ENCODE assay signal across 28 mouse cellular contexts in genomic region chr6:31134736-31135077, GRCm38 (mm10).
DNase-seq lines count a peak whose midpoint lies in the region; ATAC-seq and TF ChIP-seq lines count a peak whose summit lies in the region.
"Had no signal": no experiment of that assay in that cellular context is flagged by ENCODE, and none has a peak within 500 bp of the region (broad histone marks: within the 10 kb centered on the region; RNA-seq: fewer than 3 reads in every experiment).

No protein-coding gene starts in this region.

- H3K9me3 ChIP-seq in embryonic facial prominence, embryonic 12.5 days = no peaks in the 10 kb centered on the region
- H3K9me3 ChIP-seq in embryonic facial prominence, embryonic 10.5 days = peaks cover 3% of the 10 kb centered on the region; the same call in 1 of the 2 replicates
- H3K9me3 ChIP-seq in stomach, embryonic 15.5 days = no peaks in the 10 kb centered on the region
- H3K9me3 ChIP-seq: limb, embryonic 15.5 days; liver, embryonic 15.5 days had no signal

- 73% methylated on average over 8 of the region's 8 CpGs for WGBS in embryonic facial prominence, embryonic 12.5 days
- 86% methylated on average over 8 of the region's 8 CpGs for WGBS in embryonic facial prominence, embryonic 10.5 days
- 68% methylated on average over 8 of the region's 8 CpGs for WGBS in stomach, embryonic 15.5 days

- H3K4me1 ChIP-seq in embryonic facial prominence, embryonic 12.5 days = peaks cover 17% of the 10 kb centered on the region; the same call in 1 of the 2 replicates
- H3K4me1 ChIP-seq in embryonic facial prominence, embryonic 10.5 days = no peaks in the 10 kb centered on the region
- H3K4me1 ChIP-seq in stomach, embryonic 15.5 days = no peaks in the 10 kb centered on the region
- H3K4me1 ChIP-seq: forebrain, embryonic 12.5 days; hindbrain, embryonic 12.5 days; liver, embryonic 15.5 days had no signal

- H3K4me3 ChIP-seq in embryonic facial prominence, embryonic 12.5 days = no peak overlapping the region
- no peak overlapping the region for H3K4me3 ChIP-seq in embryonic facial prominence, embryonic 10.5 days
- no peak overlapping the region for H3K4me3 ChIP-seq in left cerebral cortex, adult 2 months
- H3K4me3 ChIP-seq in stomach, embryonic 15.5 days (replicated peaks) = no peak overlapping the region
- H3K4me3 ChIP-seq: forebrain, embryonic 12.5 days; hindbrain, embryonic 12.5 days; limb, embryonic 15.5 days; liver, embryonic 15.5 days had no signal

- H3K9ac ChIP-seq in embryonic facial prominence, embryonic 12.5 days = no peak overlapping the region
- H3K9ac ChIP-seq in stomach, embryonic 15.5 days = no peak overlapping the region
- H3K9ac ChIP-seq: forebrain, embryonic 12.5 days; forebrain, postnatal 0 days; hindbrain, embryonic 12.5 days; limb, embryonic 15.5 days; liver, embryonic 15.5 days; lung, embryonic 14.5 days had no signal

- intact Hi-C loops in left cerebral cortex, adult 2 months (cut with DNase I) = no loop called here
- intact Hi-C loops in left cerebral cortex, postnatal 36 days (cut with DNase I) = no loop called here

- ATAC-seq in embryonic facial prominence, embryonic 12.5 days (ENCODE audit: insufficient number of reproducible peaks, insufficient read depth, low FRiP score, low TSS enrichment) = no peak
- ATAC-seq in stomach, embryonic 15.5 days (ENCODE audit: insufficient read depth, low FRiP score, low read depth) = no peak
- ATAC-seq: forebrain, postnatal 0 days; hindbrain, postnatal 0 days; midbrain, embryonic 16.5 days had no signal

- no peaks in the 10 kb centered on the region for H3K27me3 ChIP-seq in embryonic facial prominence, embryonic 12.5 days
- H3K27me3 ChIP-seq in embryonic facial prominence, embryonic 10.5 days (replicated peaks; ENCODE audit: low read depth, poor library complexity, severe bottlenecking) = no peaks in the 10 kb centered on the region
- H3K27me3 ChIP-seq in stomach, embryonic 15.5 days (replicated peaks) = no peaks in the 10 kb centered on the region
- H3K27me3 ChIP-seq: CH12.LX; forebrain, embryonic 12.5 days; hindbrain, embryonic 12.5 days; limb, embryonic 15.5 days; liver, embryonic 15.5 days had no signal

- no peak for TF ChIP-seq CTCF in left cerebral cortex, adult 2 months (IDR thresholded peaks at IDR 0.05)

- H3K4me2 ChIP-seq in embryonic facial prominence, embryonic 12.5 days (replicated peaks) = no peak overlapping the region
- no peak overlapping the region for H3K4me2 ChIP-seq in stomach, embryonic 15.5 days
- H3K4me2 ChIP-seq: forebrain, embryonic 12.5 days; heart, embryonic 11.5 days; hindbrain, embryonic 12.5 days; limb, embryonic 15.5 days; liver, embryonic 15.5 days; lung, embryonic 14.5 days; midbrain, embryonic 11.5 days had no signal

- no peak for DNase-seq in embryonic facial prominence, embryonic 10.5 days (ENCODE audit: low spot score)
- no peak for DNase-seq in left cerebral cortex, adult 2 months (ENCODE audit: extremely low spot score in 1 of 2, low spot score in 2 of 2)
- no peak for DNase-seq in left cerebral cortex, postnatal 36 days (ENCODE audit: low spot score in 2 of 2)
- peak; percentile 47 for DNase-seq in NIH3T3 (ENCODE audit: low read depth)
- DNase-seq in heart, adult 9 months (ENCODE audit: low spot score in 2 of 2) = no peak
- DNase-seq: adrenal gland, postnatal 10 days; cerebellum, adult 8-10 months; cerebellum, postnatal 25 days; forebrain, postnatal 0 days; gastrocnemius, postnatal 25 days; heart, adult 11 months; heart, postnatal 36 days; kidney, adult 18-20 months; lung, embryonic 14.5 days; lung, postnatal 36 days; right cerebral cortex, postnatal 25 days; thymus, postnatal 14 days had no signal

- peak overlapping the region; percentile 12; the same call in 1 of the 2 replicates for H3K27ac ChIP-seq in embryonic facial prominence, embryonic 12.5 days
- no peak overlapping the region for H3K27ac ChIP-seq in embryonic facial prominence, embryonic 10.5 days (replicated peaks)
- 0 out of 2 replicates have a peak overlapping the region, but pooled peaks have one; percentile 30 for H3K27ac ChIP-seq in left cerebral cortex, adult 2 months
- peak overlapping the region; percentile 46; the same call in 1 of the 2 replicates for H3K27ac ChIP-seq in stomach, embryonic 15.5 days
- H3K27ac ChIP-seq: forebrain, embryonic 12.5 days; hindbrain, embryonic 12.5 days; hindbrain, postnatal 0 days; limb, embryonic 15.5 days; liver, embryonic 15.5 days had no signal

- H3K36me3 ChIP-seq in embryonic facial prominence, embryonic 12.5 days = no peaks in the 10 kb centered on the region
- H3K36me3 ChIP-seq in embryonic facial prominence, embryonic 10.5 days (replicated peaks) = no peaks in the 10 kb centered on the region
- H3K36me3 ChIP-seq in stomach, embryonic 15.5 days = no peaks in the 10 kb centered on the region
- H3K36me3 ChIP-seq: forebrain, embryonic 12.5 days; hindbrain, embryonic 12.5 days; limb, embryonic 15.5 days; liver, embryonic 15.5 days had no signal
